Mouse (Mus musculus) Patski (cell line): Measurements from ENCODE around the gene Hist1h2ah. TPM values are rescaled to one million over a fixed set of nuclear protein-coding genes. Genes with fewer than 3 reads are reported as not detected.
A peak's percentile ranks its signal among the peaks of the same experiment; 100 is the strongest.
"Not testable (repeated sequence)": the region's sequence is repeated elsewhere in the genome, so short reads cannot be mapped to it uniquely, and the experiment has no call there.

Experiments
- ATAC-seq: fragments of 100-300 bp; one replicate; pipeline ENCODE4 v1.8.0; 2021
- CTCF ChIA-PET: fragments of 350-600 bp; sonication (Branson Sonifier 250); formaldehyde crosslinking; loops from one replicate; lab custom pipeline; 2022; ENCODE audit warnings: inconsistent platforms; lab: Charles Lee
- POLR2A ChIA-PET: fragments of 350-600 bp; sonication (Branson Sonifier 250); formaldehyde crosslinking; loops from one replicate; lab custom pipeline; 2022; ENCODE audit warnings: antibody characterized with exemption, inconsistent platforms; lab: Charles Lee
- DNase-seq: peaks from one replicate; pipeline ENCODE4 v3.0.0-alpha.2; 2011; ENCODE audit warnings: low read depth, low spot score
- H3K27me3 ChIP-seq: fragments of 371-371 bp; one replicate; pipeline ENCODE4 v1.5.1; 2021
- CTCF ChIP-seq: fragments of 100-300 bp; IDR thresholded peaks from one replicate; pipeline ENCODE4 v1.5.1; 2021
- in situ Hi-C: fragments of 300-500 bp; cut with MboI; formaldehyde crosslinking; loops from 3 replicates; pipeline ENCODE4 v1.11.1; 2018; ENCODE audit warnings: low pct_unique_long_range_greater_than_20kb, mixed read lengths
- polyA plus RNA-seq: library from polyadenylated mRNA; unstranded; gene quantifications from one replicate; pipeline ENCODE4 v1.2.3, GENCODE M21; 2021

Gene Hist1h2ah
- polyA plus RNA-seq, 1 experiment from 2014 or later, result 1.6 TPM

- ATAC-seq (no peak), DNase-seq (no peak)
- POLR2A ChIA-PET, result no interaction called here
- H3K27me3 ChIP-seq, result no peaks in the 10 kb centered on the region
- CTCF ChIA-PET, result interaction anchor here (1.8 kb wide), 1 partner anchor 1484 kb away, joined by 4 read pairs; no protein-coding TSS in a partner anchor
- no peak for TF ChIP-seq CTCF
- in situ Hi-C loops, result loop anchor here (5.0 to 25.0 kb wide), 2 partner anchors 633 to 1382 kb away; partner anchors contain the start of gene Zkscan3
Measured at GRCm38 (mm10) chr13:22045311-22045710, 9.9 kb upstream of the Hist1h2ah start.

DNA sequence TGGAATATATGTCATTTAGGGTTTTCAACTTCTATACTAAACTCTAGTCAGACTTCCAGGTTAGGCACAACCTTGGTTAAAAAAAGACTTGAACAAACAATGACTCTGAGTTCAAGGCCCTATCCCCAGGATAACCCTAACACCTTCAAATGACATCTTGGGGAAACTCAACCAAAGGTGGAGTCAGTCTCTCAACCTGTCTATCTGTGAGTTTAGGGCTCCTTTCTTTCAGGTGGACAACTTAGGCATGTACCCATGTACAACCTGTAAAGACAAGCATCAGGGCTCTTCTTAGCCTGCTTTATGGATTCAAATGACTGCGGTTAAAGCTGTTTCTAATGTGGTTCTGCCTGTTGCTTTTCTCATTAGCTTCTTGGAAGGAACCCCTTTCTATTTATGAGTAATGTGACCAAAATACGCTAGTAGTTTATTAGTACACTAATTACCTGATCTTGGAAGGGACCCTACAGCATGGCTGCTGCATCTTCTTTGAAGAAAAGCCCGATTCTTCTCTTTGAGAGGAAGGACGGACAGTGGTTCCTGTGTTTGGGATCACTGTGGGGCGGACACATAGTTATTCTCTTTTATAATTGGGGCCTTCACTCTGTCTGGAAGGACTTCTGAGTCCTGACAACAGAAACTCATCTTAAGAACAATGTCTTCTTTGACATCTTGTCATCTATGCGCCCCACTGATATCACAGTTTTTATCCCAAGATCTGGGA, 9.2 kb upstream of the Hist1h2ah start:
- ChIA-PET CTCF (interaction anchor here (0.9 to 1.8 kb wide), 7 partner anchors 10 to 1639 kb away, joined by 3 to 4 read pairs (median 3); partner anchors contain the start of genes Hist1h2ac, Hist1h2ah and Hist1h2bc), POLR2A (no interaction called here)
- in situ Hi-C loops, result loop anchor here (5.0 to 25.0 kb wide), 5 partner anchors 332 to 1488 kb away; partner anchors contain the start of genes Hist1h2af, Hist1h4h and Zkscan3
- no peaks in the 10 kb centered on the region for H3K27me3 ChIP-seq
- no peak for DNase-seq
- no peak for ATAC-seq
- no peak for TF ChIP-seq CTCF

GRCm38 (mm10) chr13:22043503-22044431, 8.4 kb upstream of the Hist1h2ah start:
- DNase-seq, result no peak
- H3K27me3 ChIP-seq, result no peaks in the 10 kb centered on the region
- peak; percentile 54 for TF ChIP-seq CTCF
- in situ Hi-C loops, result loop anchor here (5.0 to 25.0 kb wide), 4 partner anchors 331 to 1489 kb away; partner anchors contain the start of genes Hist1h2af, Hist1h4h and Zkscan3
- ATAC-seq, result peak; percentile 20
- ChIA-PET CTCF (interaction anchor here (0.7 to 1.8 kb wide), 9 partner anchors 9 to 1640 kb away, joined by 3 to 4 read pairs (median 3); partner anchors contain the start of genes Hist1h2ac, Hist1h2ah and Hist1h2bc), POLR2A (no interaction called here)

GRCm38 (mm10) chr13:22042568-22043502, 7.5 kb upstream of the Hist1h2ah start, which contains the start of the genes Hist1h2ag and Hist1h2bj:
TSS of gene Hist1h2ag (minus strand) at chr13:22042944.
TSS of gene Hist1h2bj (plus strand) at chr13:22043214.
- TF ChIP-seq CTCF, result peak; percentile 15
- POLR2A ChIA-PET, result interaction anchor here (0.6 kb wide), 1 partner anchor 291 kb away, joined by 4 read pairs; no protein-coding TSS in a partner anchor
- ATAC-seq (peak; percentile 83), DNase-seq (peak; percentile 96)
- H3K27me3 ChIP-seq, CTCF ChIA-PET: not testable (repeated sequence)
- in situ Hi-C loops, result loop anchor here (5.0 to 25.0 kb wide), 4 partner anchors 331 to 1489 kb away; partner anchors contain the start of genes Hist1h2af, Hist1h4h and Zkscan3

DNA sequence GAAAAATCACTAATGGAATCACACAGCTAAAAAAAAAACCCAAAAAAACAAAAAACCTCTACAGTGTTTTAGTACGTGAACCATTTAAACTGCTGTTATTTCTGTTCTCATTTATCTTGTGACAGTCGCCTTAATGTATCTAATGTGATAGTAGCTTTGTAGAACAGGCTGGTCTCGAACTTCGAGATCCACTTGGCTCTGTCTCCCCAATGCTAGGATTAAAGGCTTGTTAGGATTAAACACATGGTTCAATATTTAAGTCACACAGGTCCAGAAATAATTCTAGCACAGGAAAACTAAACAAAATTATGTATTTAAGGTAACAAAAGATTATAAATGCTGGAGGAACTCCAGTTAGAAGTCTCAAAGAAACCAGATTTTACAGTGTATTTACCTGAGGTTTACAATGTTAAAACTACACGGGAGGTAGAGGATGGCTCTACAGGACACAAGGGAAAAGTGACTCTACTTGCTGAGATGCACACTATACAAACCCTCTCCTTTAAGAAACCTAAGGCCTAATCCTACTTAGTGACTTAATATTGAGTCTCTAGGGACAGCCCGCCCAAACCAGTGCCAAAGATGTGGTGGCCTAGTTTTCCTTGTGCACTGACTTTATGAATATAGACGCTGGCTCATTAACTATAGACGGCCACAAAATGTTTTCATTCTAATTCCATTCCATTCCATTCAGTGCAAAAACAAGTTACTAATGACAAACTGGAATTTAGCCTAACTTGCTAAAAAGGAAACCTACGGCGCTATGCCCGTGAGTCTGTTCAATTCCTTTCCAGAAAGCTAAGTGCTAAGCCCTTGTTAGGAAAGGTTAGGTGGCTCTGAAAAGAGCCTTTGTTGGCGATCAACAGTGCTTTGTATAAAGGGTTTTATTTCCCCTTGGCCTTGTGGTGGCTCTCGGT, 6.5 kb upstream of the Hist1h2ah start:
- no peak for ATAC-seq
- H3K27me3 ChIP-seq, result no peaks in the 10 kb centered on the region
- no peak for DNase-seq
- ChIA-PET CTCF (no interaction called here), POLR2A (interaction anchor here (0.5 to 0.6 kb wide), 2 partner anchors 11 to 290 kb away, joined by 4 read pairs; no protein-coding TSS in a partner anchor)
- no peak for TF ChIP-seq CTCF
- in situ Hi-C loops, result loop anchor here (5.0 to 25.0 kb wide), 4 partner anchors 330 to 1490 kb away; partner anchors contain the start of genes Hist1h2af, Hist1h4h and Zkscan3

DNA sequence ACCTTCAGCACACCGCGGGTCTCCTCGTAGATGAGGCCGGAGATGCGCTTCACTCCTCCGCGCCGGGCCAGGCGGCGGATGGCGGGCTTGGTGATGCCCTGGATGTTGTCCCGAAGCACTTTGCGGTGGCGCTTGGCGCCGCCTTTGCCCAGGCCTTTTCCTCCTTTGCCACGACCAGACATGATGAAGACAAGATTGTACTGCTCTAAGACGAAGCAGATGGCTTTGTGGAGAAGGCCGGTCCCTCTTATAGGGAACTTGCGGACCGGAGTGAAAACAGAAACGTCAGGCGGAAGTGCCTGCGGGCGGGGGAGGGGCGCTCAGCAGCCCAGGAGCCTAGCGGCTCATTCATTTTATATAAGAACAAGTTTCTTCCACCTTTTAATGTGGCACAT, 5.8 kb upstream of the Hist1h2ah start, which contains the start of gene Hist1h4i:
Hist1h4i (minus strand) TSS at position 221 of the 395 bp plus-strand sequence.
- in situ Hi-C loops, result loop anchor here (5.0 to 25.0 kb wide), 4 partner anchors 329 to 1491 kb away; partner anchors contain the start of genes Hist1h2af, Hist1h4h and Zkscan3
- CTCF ChIA-PET, result not testable (repeated sequence)

GRCm38 (mm10) chr13:22040464-22041141, 5.2 kb upstream of the Hist1h2ah start:
- in situ Hi-C loops, result loop anchor here (5.0 to 25.0 kb wide), 4 partner anchors 328 to 1492 kb away; partner anchors contain the start of genes Hist1h2af, Hist1h4h and Zkscan3
- POLR2A ChIA-PET, result interaction anchor here (0.5 kb wide), 1 partner anchor 71 kb away, joined by 3 read pairs; no protein-coding TSS in a partner anchor
- ATAC-seq (peak; percentile 1), DNase-seq (no peak)
- no peak for TF ChIP-seq CTCF
- H3K27me3 ChIP-seq, result no peaks in the 10 kb centered on the region
- CTCF ChIA-PET, result no interaction called here

More for the DNA sequence above, 5.8 kb upstream of the Hist1h2ah start, which contains the start of gene Hist1h4i:
- DNase-seq, H3K27me3 ChIP-seq, POLR2A ChIA-PET: not testable (repeated sequence)
- peak; percentile 49 for ATAC-seq
